Mouse (Mus musculus) heart, postnatal 0 days (tissue): ENCODE data around the gene Phospho1. TPM values are rescaled to one million over a fixed set of nuclear protein-coding genes. Genes with fewer than 3 reads are reported as not detected.

ENCODE experiments used
- ATAC-seq: fragments of 200-750 bp; cut with Nextera tagmentation; 2 replicates; pipeline ENCODE4 v1.8.0; 2017; ENCODE audit warnings: low read depth, moderate number of reproducible peaks, moderate library complexity; ENCODE audit not compliant: insufficient read depth
- DNase-seq: peaks from one replicate; pipeline ENCODE4 v3.0.0-alpha.2; 2016; ENCODE audit warnings: low spot score
- H3K27ac ChIP-seq: fragments of 300-500 bp; sonication (generic); 2 replicates; pipeline ENCODE4 v1.5.1; 2014; ENCODE audit warnings: low read depth, mild to moderate bottlenecking
- H3K27me3 ChIP-seq: fragments of 300-500 bp; sonication (generic); 2 replicates; pipeline ENCODE4 v1.6.1; 2014; ENCODE audit warnings: low read length, mixed read lengths; ENCODE audit not compliant: control insufficient read depth, insufficient read depth
- H3K36me3 ChIP-seq: fragments of 300-500 bp; sonication (generic); replicated peaks from 2 replicates; pipeline ENCODE4 v1.6.1; 2014; ENCODE audit warnings: low read length, mixed read lengths; ENCODE audit not compliant: control insufficient read depth, insufficient read depth
- H3K4me1 ChIP-seq: fragments of 300-500 bp; sonication (generic); 2 replicates; pipeline ENCODE4 v1.6.1; 2014; ENCODE audit warnings: antibody characterized with exemption; ENCODE audit not compliant: control insufficient read depth, insufficient read depth
- H3K4me2 ChIP-seq: fragments of 300-500 bp; sonication (generic); 2 replicates; pipeline ENCODE4 v1.6.1; 2014; ENCODE audit warnings: low read depth, mild to moderate bottlenecking, low read length, moderate library complexity
- H3K4me3 ChIP-seq: fragments of 300-500 bp; sonication (generic); 2 replicates; pipeline ENCODE4 v1.5.1; 2014; ENCODE audit warnings: low read depth, low read length
- H3K9ac ChIP-seq: fragments of 300-500 bp; sonication (generic); replicated peaks from 2 replicates; pipeline ENCODE4 v1.6.1; 2014; ENCODE audit warnings: low read depth, low read length, mixed read lengths
- H3K9me3 ChIP-seq: fragments of 300-500 bp; sonication (generic); replicated peaks from 2 replicates; pipeline ENCODE4 v1.6.1; 2016; ENCODE audit warnings: low read length; ENCODE audit not compliant: control insufficient read depth
- CTCF ChIP-seq: IDR thresholded peaks from 2 replicates; pipeline ENCODE4 v1.5.1; 2016; ENCODE audit warnings: antibody characterized with exemption, control low read depth, low read depth
- EP300 ChIP-seq: IDR thresholded peaks from 2 replicates; pipeline ENCODE4 v1.6.1; 2016; ENCODE audit warnings: antibody characterized with exemption, low read depth
- WGBS: fragments of 180-500 bp; shearing (Covaris S2); extraction: QIAGEN DNeasy Blood & Tissue Kit; methylation state at CpG from one replicate; pipeline ENCODE4 v1.1.7; 2014; 5-methylcytosine and 5-hydroxymethylcytosine counted together
- polyA plus RNA-seq: library from polyadenylated mRNA; unstranded; fragments of >200 nt; fragmentation: Nextera tagmentation; extraction: Ambion mirVana; gene quantifications from 2 replicates; pipeline ENCODE4 v1.2.1, GENCODE M21; 2015
- total RNA-seq: library from RNA; depleted of rRNA; stranded (reverse); fragments of >200 nt; gene quantifications from 2 replicates; pipeline ENCODE4 v1.2.3, GENCODE M21; 2014; ENCODE audit warnings: low replicate concordance

Gene Phospho1
- total and polyA plus RNA-seq, 2 experiments from 2014 or later, result 6.7 to 46.6 TPM

GRCm38 (mm10) chr11:95828181-95828964 lies 4.1 kb downstream of the Phospho1 start:
- Histone ChIP-seq H3K36me3 (peaks cover 20% of the 10 kb centered on the region), H3K27me3 (peaks cover 34% of the 10 kb centered on the region), H3K4me3 (no peak overlapping the region), H3K4me2 (no peak overlapping the region), H3K27ac (no peak overlapping the region), H3K9ac (no peak overlapping the region), H3K4me1 (peaks cover 7% of the 10 kb centered on the region), H3K9me3 (no peaks in the 10 kb centered on the region)
- no peak for TF ChIP-seq EP300
- TF ChIP-seq CTCF, result no peak
- ATAC-seq, result no peak
- WGBS, result 72% methylated on average over 11 of the region's 11 CpGs
- DNase-seq, result no peak

- Histone ChIP-seq H3K27ac (no peak overlapping the region), H3K27me3 (peaks cover 38% of the 10 kb centered on the region), H3K9ac (no peak overlapping the region), H3K4me2 (no peak overlapping the region), H3K36me3 (peaks cover 21% of the 10 kb centered on the region), H3K9me3 (no peaks in the 10 kb centered on the region), H3K4me1 (peaks cover 15% of the 10 kb centered on the region), H3K4me3 (no peak overlapping the region)
- 61% methylated on average over 4 of the region's 4 CpGs for WGBS
- ATAC-seq (no peak), DNase-seq (no peak)
- TF ChIP-seq EP300 (no peak), CTCF (no peak)
Observed at GRCm38 (mm10) chr11:95829526-95830050, 5.3 kb downstream of the Phospho1 start.

GRCm38 (mm10) chr11:95830411-95831275 lies 6.3 kb downstream of the Phospho1 start:
- DNase-seq, result no peak
- Histone ChIP-seq H3K4me2 (peak overlapping the region; percentile 47), H3K27me3 (peaks cover 38% of the 10 kb centered on the region)

GRCm38 (mm10) chr11:95831276-95831619 lies 6.9 kb downstream of the Phospho1 start:
- H3K27ac ChIP-seq, result no peak overlapping the region
- peak overlapping the region; percentile 47 for H3K4me2 ChIP-seq
- no peaks in the 10 kb centered on the region for H3K9me3 ChIP-seq
- TF ChIP-seq EP300 (no peak), CTCF (no peak)
- H3K4me1 ChIP-seq, result peaks cover 32% of the 10 kb centered on the region
- 40% methylated on average over 10 of the region's 10 CpGs for WGBS
- no peak for ATAC-seq
- H3K27me3 ChIP-seq, result peaks cover 38% of the 10 kb centered on the region
- H3K36me3 ChIP-seq, result peaks cover 21% of the 10 kb centered on the region
- peak overlapping the region; percentile 32 for H3K4me3 ChIP-seq
- H3K9ac ChIP-seq, result no peak overlapping the region
- DNase-seq, result no peak

More at GRCm38 (mm10) chr11:95830411-95831275, 6.3 kb downstream of the Phospho1 start:
- Histone ChIP-seq H3K27ac (no peak overlapping the region), H3K9ac (no peak overlapping the region), H3K4me3 (peak overlapping the region; percentile 32), H3K4me1 (peaks cover 26% of the 10 kb centered on the region), H3K9me3 (no peaks in the 10 kb centered on the region), H3K36me3 (peaks cover 21% of the 10 kb centered on the region)
- TF ChIP-seq EP300 (no peak), CTCF (no peak)
- ATAC-seq, result no peak
- WGBS, result 21% methylated on average over 80 of the region's 80 CpGs

GRCm38 (mm10) chr11:95831641-95832040 lies 7.3 kb downstream of the Phospho1 start:
- no peak overlapping the region for H3K9ac ChIP-seq
- 31% methylated on average over 14 of the region's 15 CpGs for WGBS
- DNase-seq (no peak), ATAC-seq (no peak)
- H3K4me2 ChIP-seq, result peak overlapping the region; percentile 47
- peaks cover 38% of the 10 kb centered on the region for H3K27me3 ChIP-seq
- no peak overlapping the region for H3K27ac ChIP-seq
- peaks cover 36% of the 10 kb centered on the region for H3K4me1 ChIP-seq
- no peaks in the 10 kb centered on the region for H3K9me3 ChIP-seq
- peaks cover 21% of the 10 kb centered on the region for H3K36me3 ChIP-seq
- peak overlapping the region; percentile 32; the same call in 1 of the 2 replicates for H3K4me3 ChIP-seq
- TF ChIP-seq EP300 (no peak), CTCF (peak; percentile 23; the same call in 1 of the 2 replicates)
